Mouse (Mus musculus) liver, adult 2 months (tissue): Measurements from ENCODE around the gene Dclk2. TPM values are rescaled to one million over a fixed set of nuclear protein-coding genes. Genes with fewer than 3 reads are reported as not detected.

Source experiments
- DNase-seq: peaks from one replicate; pipeline ENCODE4 v3.0.0-alpha.2; 2011; ENCODE audit warnings: low read depth, low spot score; ENCODE audit errors: extremely low read depth
- H3K27ac ChIP-seq: fragments of 200-500 bp; replicated peaks from 2 replicates; pipeline ENCODE4 v1.5.1; 2012; ENCODE audit warnings: low read depth, mild to moderate bottlenecking, control low read depth, inconsistent platforms, low read length; ENCODE audit not compliant: insufficient read depth
- H3K27me3 ChIP-seq: fragments of 200-500 bp; 2 replicates; pipeline ENCODE4 v1.6.1; 2012; ENCODE audit warnings: mild to moderate bottlenecking, moderate library complexity, low read length, inconsistent platforms; ENCODE audit not compliant: control insufficient read depth, insufficient read depth
- H3K36me3 ChIP-seq: fragments of 200-500 bp; 2 replicates; pipeline ENCODE4 v1.6.1; 2012; ENCODE audit warnings: low read length, inconsistent platforms; ENCODE audit not compliant: control insufficient read depth, insufficient read depth
- H3K4me1 ChIP-seq: fragments of 200-500 bp; 2 replicates; pipeline ENCODE4 v1.6.1; 2011; ENCODE audit warnings: low read length; ENCODE audit not compliant: control insufficient read depth, insufficient read depth
- H3K4me3 ChIP-seq: fragments of 200-500 bp; 2 replicates; pipeline ENCODE4 v1.5.1; 2011; ENCODE audit warnings: low read depth, mild to moderate bottlenecking, control low read depth, low read length, moderate library complexity; ENCODE audit not compliant: insufficient read depth
- H3K79me2 ChIP-seq: fragments of 200-500 bp; 2 replicates; pipeline ENCODE4 v1.6.1; 2012; ENCODE audit warnings: inconsistent platforms, mild to moderate bottlenecking, low read length, moderate library complexity; ENCODE audit not compliant: control insufficient read depth, insufficient read depth
- H3K9ac ChIP-seq: fragments of 200-500 bp; 2 replicates; pipeline ENCODE4 v1.6.1; 2012; ENCODE audit warnings: low read depth, mild to moderate bottlenecking, control low read depth, inconsistent platforms, low read length
- CTCF ChIP-seq: fragments of 200-500 bp; IDR thresholded peaks from 2 replicates; pipeline ENCODE4 v1.5.1; 2011; ENCODE audit warnings: low read depth, low read length, control low read depth
- POLR2A ChIP-seq: fragments of 200-500 bp; IDR thresholded peaks from 2 replicates; pipeline ENCODE4 v1.6.1; 2011; ENCODE audit warnings: low read length, control low read depth; ENCODE audit not compliant: insufficient read depth; ENCODE audit errors: extremely low read depth
- WGBS: fragments of 180-500 bp; shearing (Covaris S2); methylation state at CpG from one replicate; pipeline ENCODE4 v1.1.7; 2018; 5-methylcytosine and 5-hydroxymethylcytosine counted together
- polyA plus RNA-seq: library from polyadenylated mRNA; depleted of rRNA; stranded (reverse); fragments of >200 nt; gene quantifications from 2 replicates; pipeline ENCODE4 v1.2.3, GENCODE M21; 2012
- total RNA-seq: library from RNA; depleted of rRNA; stranded (reverse); fragments of >200 nt; gene quantifications from 2 replicates; pipeline ENCODE4 v1.2.3, GENCODE M21; 2014

The Dclk2 gene
- total and polyA plus RNA-seq, 2 experiments: 0.28 to 0.87 TPM

- no peaks in the 10 kb centered on the region for H3K79me2 ChIP-seq
- no peaks in the 10 kb centered on the region for H3K4me1 ChIP-seq
- no peak overlapping the region for H3K27ac ChIP-seq
- no peaks in the 10 kb centered on the region for H3K36me3 ChIP-seq
- H3K9ac ChIP-seq: no peak overlapping the region
- no peak for TF ChIP-seq POLR2A
- no peak for TF ChIP-seq CTCF
- no peaks in the 10 kb centered on the region; the same call in 1 of the 2 replicates for H3K27me3 ChIP-seq
- no peak overlapping the region for H3K4me3 ChIP-seq
- WGBS: 78% methylated on average over 3 of the region's 3 CpGs
- no peak for DNase-seq
Observed at GRCm38 (mm10) chr3:86870411-86870810, 50.2 kb downstream of the Dclk2 start.

GRCm38 (mm10) chr3:86868721-86869120 is 51.9 kb downstream of the Dclk2 start:
- TF ChIP-seq POLR2A (no peak), CTCF (no peak)
- Histone ChIP-seq H3K4me1 (no peaks in the 10 kb centered on the region), H3K4me3 (no peak overlapping the region), H3K79me2 (no peaks in the 10 kb centered on the region), H3K27ac (no peak overlapping the region), H3K36me3 (no peaks in the 10 kb centered on the region), H3K27me3 (no peaks in the 10 kb centered on the region; the same call in 1 of the 2 replicates), H3K9ac (no peak overlapping the region)
- no peak for DNase-seq
- 90% methylated on average over 3 of the region's 3 CpGs for WGBS

GRCm38 (mm10) chr3:86863327-86864008 is 57.2 kb downstream of the Dclk2 start:
- Histone ChIP-seq H3K4me1 (no peaks in the 10 kb centered on the region), H3K4me3 (no peak overlapping the region), H3K27me3 (no peaks in the 10 kb centered on the region), H3K36me3 (no peaks in the 10 kb centered on the region), H3K79me2 (no peaks in the 10 kb centered on the region), H3K9ac (no peak overlapping the region), H3K27ac (no peak overlapping the region)
- DNase-seq: no peak
- TF ChIP-seq CTCF (no peak), POLR2A (no peak)
- 44% methylated on average over 10 of the region's 10 CpGs for WGBS

GRCm38 (mm10) chr3:86862939-86863311 is 57.7 kb downstream of the Dclk2 start:
- H3K27ac ChIP-seq: no peak overlapping the region
- no peaks in the 10 kb centered on the region for H3K27me3 ChIP-seq
- no peak overlapping the region for H3K4me3 ChIP-seq
- no peak for DNase-seq
- H3K4me1 ChIP-seq: no peaks in the 10 kb centered on the region
- TF ChIP-seq CTCF (no peak), POLR2A (no peak)
- no peak overlapping the region for H3K9ac ChIP-seq
- 43% methylated on average over 3 of the region's 3 CpGs for WGBS
- H3K79me2 ChIP-seq: no peaks in the 10 kb centered on the region
- H3K36me3 ChIP-seq: no peaks in the 10 kb centered on the region

- no peaks in the 10 kb centered on the region for H3K36me3 ChIP-seq
- H3K4me1 ChIP-seq: no peaks in the 10 kb centered on the region
- H3K79me2 ChIP-seq: no peaks in the 10 kb centered on the region
- H3K4me3 ChIP-seq: no peak overlapping the region
- H3K27ac ChIP-seq: no peak overlapping the region
- H3K27me3 ChIP-seq: no peaks in the 10 kb centered on the region
- TF ChIP-seq POLR2A (no peak), CTCF (no peak)
- no peak overlapping the region for H3K9ac ChIP-seq
- DNase-seq: no peak
- WGBS: 90% methylated on average over 10 of the region's 10 CpGs
Observed at GRCm38 (mm10) chr3:86862245-86862938, 58.3 kb downstream of the Dclk2 start.

- Histone ChIP-seq H3K27ac (no peak overlapping the region), H3K79me2 (no peaks in the 10 kb centered on the region), H3K36me3 (no peaks in the 10 kb centered on the region), H3K27me3 (no peaks in the 10 kb centered on the region), H3K4me3 (no peak overlapping the region), H3K9ac (no peak overlapping the region), H3K4me1 (no peaks in the 10 kb centered on the region)
- WGBS: 96% methylated on average over 2 of the region's 2 CpGs
- no peak for DNase-seq
- TF ChIP-seq CTCF: no peak
- TF ChIP-seq POLR2A: no peak
Observed at GRCm38 (mm10) chr3:86859791-86860190, 60.9 kb downstream of the Dclk2 start.
